Mouse (Mus musculus) adrenal gland, adult 18-20 months (tissue): ENCODE data around the gene Ubl7. TPM values are rescaled to one million over a fixed set of nuclear protein-coding genes. Genes with fewer than 3 reads are reported as not detected.

Experiments used
- DNase-seq, 2 experiments: peaks; one replicate each; pipeline ENCODE4 v3.0.0; 2021 to 2022; ENCODE audit warnings: low spot score in 2 of 2
- total RNA-seq, 2 experiments: library from RNA; stranded (reverse); gene quantifications; 1 replicate in 1 of 2; 2 replicates in 1 of 2; pipeline ENCODE4 v1.2.3; 2021

The Ubl7 gene
- total RNA-seq, 2 experiments from 2014 or later: 66.7 to 73.4 TPM

DNA sequence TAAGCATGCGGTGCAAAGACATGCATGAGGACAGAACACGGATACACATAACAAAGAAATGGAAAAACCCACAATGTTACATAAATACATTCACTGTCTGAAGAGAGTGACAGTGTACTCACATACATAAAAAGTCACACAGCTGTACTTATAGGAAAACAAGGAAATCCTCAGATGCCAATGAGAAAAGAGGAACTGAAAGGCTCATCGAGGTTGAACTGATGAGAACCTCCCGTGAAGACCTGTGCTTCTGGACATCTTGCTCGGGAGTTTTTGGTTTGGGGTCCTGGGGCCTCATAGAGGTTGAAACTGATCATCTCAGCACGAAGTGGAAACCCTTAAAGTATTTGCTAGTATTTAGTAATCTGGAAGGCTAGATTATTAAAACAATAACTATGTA lies 3.6 kb upstream of the Ubl7 start:
- no peak for DNase-seq

- DNase-seq: no peak
These were observed 1.8 kb downstream of the Ubl7 start for GRCm38 (mm10) chr9:57912571-57912970.

- no peak for DNase-seq
These were observed 10.8 kb downstream of the Ubl7 start for GRCm38 (mm10) chr9:57921491-57922060.

GRCm38 (mm10) chr9:57922381-57922780 lies 11.6 kb downstream of the Ubl7 start:
- no peak for DNase-seq

DNA sequence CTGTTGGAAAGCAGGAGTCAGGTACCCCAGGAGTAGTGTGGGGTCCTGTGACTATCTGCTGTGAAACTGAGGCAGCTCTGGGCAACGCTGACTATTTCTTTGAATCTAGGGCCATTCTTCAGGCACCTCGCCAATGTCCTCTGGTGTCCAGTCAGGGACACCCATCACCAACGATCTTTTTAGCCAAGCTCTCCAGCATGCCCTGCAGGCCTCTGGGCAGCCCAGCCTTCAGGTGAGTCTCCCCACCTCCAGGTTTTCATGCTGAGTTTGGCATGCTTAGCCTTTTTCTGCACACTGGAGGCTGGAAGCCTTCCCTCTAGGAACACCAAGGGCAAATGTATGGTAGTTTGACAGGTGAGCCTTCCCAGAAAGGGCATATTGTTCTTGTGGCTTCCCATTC lies 12.3 kb downstream of the Ubl7 start:
- no peak for DNase-seq

GRCm38 (mm10) chr9:57931166-57931767 lies 20.5 kb downstream of the Ubl7 start:
- no peak for DNase-seq

DNA sequence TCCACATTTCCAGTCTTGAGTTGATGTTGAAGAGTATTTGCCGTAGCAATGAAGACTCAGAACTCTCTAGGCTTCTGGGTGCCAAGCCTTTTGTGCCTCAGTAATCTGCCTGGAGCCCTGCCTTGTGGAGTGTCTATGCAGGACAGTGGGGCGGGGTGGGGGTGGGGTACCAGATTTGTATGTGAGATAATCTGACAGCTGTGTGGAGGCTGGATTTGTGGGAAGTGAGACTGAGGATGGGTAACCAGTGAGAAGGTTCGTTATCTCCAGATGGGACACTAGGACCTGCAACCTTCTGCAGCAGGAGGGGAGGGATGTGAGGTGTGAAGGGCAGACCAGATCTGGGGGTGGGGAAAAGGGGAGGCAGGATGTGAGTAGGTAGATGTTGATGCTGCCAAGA lies 21.5 kb downstream of the Ubl7 start:
- no peak for DNase-seq

DNA sequence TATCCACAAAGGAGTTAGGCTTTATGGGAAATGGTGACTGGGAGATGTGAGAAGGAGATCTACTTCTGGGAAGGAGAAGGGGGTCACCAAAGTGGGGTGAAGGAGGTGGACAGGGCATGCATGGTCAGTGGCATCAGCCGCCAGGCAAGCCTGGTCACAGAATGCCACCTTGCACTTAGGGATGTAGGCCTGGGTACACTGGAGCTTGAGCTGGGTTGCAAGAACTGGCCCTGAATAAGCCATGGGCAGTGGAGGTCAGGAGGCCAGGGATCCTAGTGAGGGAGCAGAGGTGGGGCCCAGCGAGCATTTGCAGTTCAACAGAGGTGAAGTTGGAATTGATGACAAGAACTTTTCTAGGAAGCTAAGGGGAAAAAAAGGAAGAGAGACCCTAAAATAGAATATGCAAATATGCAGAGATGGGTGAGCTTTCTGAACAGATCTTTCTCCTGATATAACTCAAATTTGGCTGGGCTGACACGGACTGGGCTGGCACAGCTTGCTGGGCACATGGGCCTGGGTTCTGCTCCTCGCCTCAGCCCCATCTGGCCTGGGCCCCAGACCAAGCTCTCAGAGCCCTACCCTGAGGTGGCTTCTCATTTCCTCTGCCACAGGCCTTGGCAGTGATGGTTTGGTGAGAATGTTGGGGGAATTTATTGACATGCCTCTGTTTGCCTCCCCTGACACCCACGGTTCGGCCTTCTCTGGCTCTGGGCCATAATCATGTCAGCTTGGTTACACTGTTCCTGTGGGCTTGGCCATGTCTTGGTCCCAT lies 22.2 kb downstream of the Ubl7 start:
- no peak for DNase-seq

DNA sequence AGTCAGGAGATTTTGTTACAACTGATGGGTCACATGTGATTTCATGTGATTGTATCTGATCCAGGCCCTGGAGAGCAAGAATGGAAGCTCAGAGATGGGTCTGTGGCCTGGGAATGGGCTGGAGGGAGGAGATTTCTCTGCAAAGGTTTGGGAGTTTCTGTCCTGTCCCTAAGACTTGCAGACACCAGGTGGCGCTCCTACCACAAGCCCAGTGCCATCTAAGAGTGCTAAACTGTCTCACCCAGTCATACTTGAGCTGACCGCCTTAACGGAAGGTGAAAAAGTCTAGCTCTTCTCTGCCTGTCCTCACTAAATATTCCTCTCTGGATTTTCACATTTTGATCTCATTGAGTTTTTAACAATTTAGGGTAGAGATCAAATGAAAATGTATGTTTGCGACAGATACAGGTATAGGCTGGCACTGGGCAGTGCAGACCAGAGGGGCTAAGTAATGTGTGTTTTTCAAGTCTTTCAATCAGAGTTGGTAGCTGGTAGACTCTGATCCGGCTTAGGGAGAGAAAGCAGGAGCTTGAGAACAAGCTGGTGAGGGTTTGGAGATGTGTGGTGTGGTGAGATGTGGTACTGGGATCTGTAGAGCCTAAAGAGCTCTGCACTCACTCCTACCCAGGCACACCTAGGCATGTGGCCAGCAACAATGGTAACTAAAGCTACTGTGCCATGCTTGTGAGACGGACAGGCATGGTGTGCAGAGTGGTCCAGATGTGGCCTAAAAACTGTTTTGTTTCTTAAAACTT lies 25.1 kb downstream of the Ubl7 start:
- DNase-seq: peak; percentile 84 to 89

DNA sequence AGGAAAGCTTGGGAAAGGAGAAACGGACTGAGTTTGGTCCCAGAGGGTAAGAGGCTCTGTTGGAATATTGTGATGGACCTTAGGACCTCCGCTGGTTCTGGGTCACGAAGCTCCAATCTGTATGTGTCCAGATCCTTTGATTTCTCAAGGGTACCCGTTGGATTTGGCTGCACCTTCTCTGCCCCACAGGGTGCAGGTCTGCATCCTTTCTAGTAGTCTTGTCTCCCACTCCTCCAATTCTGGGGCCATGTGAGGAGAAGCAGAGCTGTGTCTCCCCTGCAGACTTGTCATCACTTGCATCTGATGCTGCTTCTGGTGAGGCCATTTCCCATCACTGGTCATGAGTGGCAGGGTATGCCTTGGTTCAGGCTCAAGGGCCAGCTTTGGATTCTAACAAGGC lies 26.4 kb downstream of the Ubl7 start:
- DNase-seq: no peak

DNA sequence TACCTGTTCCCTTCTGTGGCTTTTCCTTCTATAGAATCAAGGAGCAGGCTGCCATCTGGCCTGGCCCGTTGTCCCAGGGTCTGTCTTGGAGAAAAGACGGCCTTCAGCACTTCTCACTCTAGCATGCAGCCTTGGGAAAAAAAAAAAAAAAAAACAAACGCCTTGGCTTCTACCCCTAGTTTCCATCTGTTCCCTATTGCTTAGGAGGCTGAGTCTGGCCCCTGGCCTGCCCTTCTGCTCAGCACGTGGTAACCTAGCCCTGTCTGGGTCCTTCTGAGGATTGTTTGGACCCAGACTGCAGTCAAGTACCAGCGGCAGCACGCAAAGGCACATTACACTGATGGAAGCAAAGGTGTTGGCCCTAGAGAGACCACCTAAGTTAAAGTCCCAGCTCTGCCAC lies 26.9 kb downstream of the Ubl7 start:
- no peak for DNase-seq

DNA sequence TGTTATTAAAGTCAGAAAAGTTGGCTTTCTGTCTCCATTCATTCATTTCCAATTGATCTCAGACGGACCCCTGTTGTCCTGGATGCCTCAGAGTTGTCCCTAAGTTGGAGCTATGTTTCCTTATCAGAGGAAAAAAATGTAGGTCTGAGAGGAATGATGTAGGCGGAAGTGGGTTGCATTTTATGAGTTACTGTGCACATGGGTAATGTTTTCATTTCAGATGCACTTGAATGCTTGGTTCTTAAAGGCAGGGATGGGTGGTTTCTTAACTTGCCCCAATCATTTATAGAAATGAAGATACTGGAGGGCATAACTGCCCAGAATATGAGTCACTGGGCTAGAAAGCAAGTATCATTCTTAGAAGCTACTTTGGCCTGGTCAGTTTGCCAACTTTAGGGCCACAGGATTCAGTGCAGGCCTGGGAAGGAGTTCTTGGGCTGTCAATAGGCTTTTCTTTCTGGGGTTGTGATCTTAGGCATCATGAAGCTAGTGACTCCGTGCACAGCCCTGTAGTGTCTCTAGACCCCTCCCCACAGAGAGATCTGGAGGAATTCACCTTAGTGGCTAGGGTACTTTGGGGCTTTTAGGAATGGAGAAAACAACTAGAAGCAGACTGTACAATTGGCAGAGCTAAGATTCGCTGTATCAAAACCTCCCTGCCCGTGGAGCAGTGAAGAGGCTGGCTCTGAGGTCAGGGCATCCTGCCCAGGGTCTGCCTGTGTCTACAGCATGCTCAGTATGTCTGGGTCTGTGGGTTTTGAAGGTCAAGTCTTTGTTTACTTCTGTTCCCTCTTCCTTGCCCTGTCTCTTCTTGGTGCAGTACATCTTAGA lies 27.7 kb downstream of the Ubl7 start:
- peak in 1 of 2 experiments; percentile 15 for DNase-seq

DNA sequence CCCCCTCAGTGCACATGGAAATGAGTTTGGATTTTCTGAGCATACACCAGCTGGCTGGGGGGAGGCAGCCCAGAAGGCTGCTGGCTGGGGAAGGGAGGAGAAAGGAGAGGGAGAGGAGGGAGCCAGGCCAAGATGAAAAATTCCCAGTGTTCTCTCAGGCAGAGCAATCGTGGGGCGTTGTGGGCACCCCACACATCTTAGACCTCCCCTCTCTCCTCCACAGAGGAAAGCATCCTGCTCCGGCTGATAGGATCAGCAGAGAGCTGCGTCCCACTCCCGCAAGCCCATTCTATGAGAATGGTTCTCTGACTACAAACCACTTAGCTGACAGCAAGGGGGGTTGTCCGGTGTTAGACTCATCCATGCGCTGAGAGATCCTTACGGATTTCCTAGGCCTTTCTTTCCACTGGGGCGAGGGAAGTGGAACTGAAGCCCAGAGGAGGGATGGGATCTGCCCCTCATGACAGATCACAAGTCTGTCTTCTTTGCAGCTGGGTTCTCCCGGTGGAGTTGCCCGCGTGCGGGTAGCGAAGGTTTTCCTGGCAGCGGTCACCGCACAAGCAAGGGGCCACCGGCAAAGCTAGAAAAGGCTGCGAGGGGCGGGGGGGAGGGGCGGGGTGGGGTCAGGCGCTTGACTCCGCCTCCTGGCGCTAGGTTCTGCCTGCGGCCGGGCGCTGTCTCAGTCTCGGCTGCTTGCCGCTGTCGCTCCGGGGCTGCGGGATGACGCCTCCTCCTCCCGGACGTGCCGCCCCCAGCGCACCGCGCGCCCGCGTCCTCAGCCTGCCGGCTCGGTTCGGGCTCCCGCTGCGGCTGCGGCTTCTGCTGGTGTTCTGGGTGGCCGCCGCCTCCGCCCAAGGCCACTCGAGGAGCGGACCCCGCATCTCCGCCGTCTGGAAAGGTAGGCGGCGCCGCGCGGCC lies 28.9 kb downstream of the Ubl7 start, which contains the start of gene Sema7a:
Gene Sema7a (plus strand): TSS at position 682 of the 918 bp plus-strand sequence.
- DNase-seq: peak; percentile 83 to 88

GRCm38 (mm10) chr9:57940349-57940794 lies 29.6 kb downstream of the Ubl7 start:
- peak in 1 of 2 experiments; percentile 50 for DNase-seq

- peak in 1 of 2 experiments; percentile 32 for DNase-seq
These were observed 30.3 kb downstream of the Ubl7 start for GRCm38 (mm10) chr9:57940861-57941638.

GRCm38 (mm10) chr9:57942039-57942438 lies 31.3 kb downstream of the Ubl7 start:
- peak in 1 of 2 experiments; percentile 25 for DNase-seq

GRCm38 (mm10) chr9:57943067-57943466 lies 32.3 kb downstream of the Ubl7 start:
- DNase-seq: no peak

DNA sequence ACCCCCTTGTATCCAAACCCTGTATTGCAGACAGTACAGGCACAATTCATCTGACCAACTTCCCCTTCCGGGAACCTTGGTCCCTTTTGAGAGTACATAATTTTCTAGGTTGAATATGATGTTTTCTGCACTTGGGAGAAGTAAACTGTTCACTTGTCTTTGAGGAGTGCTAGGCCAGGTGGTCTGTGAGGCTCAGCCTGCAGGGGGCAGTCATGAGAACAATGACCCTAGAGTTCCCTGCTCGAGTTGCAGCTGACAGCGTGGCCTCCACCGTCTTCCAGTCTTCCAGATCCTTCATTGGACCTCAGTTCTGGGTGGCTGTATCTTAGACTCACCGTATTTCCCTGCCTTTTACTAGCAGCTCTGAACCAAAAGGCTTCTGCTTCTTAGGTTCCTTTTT lies 33.8 kb downstream of the Ubl7 start:
- peak; percentile 53 to 72 for DNase-seq
